Mouse (Mus musculus) midbrain, embryonic 10.5 days (tissue): ENCODE results near the gene Trmu. TPM values are rescaled to one million over a fixed set of nuclear protein-coding genes. Genes with fewer than 3 reads are reported as not detected.

Experiments
- DNase-seq: peaks from one replicate; pipeline ENCODE4 v3.0.0-alpha.2; 2017; ENCODE audit warnings: low spot score
- H3K27ac ChIP-seq: fragments of 300-500 bp; sonication (generic); replicated peaks from 2 replicates; pipeline ENCODE4 v1.5.1; 2016; ENCODE audit warnings: mild to moderate bottlenecking
- H3K27me3 ChIP-seq: fragments of 300-500 bp; sonication (generic); 2 replicates; pipeline ENCODE4 v1.6.1; 2016; ENCODE audit warnings: low read depth, mild to moderate bottlenecking; ENCODE audit not compliant: poor library complexity, severe bottlenecking
- H3K36me3 ChIP-seq: fragments of 300-500 bp; sonication (generic); 2 replicates; pipeline ENCODE4 v1.6.1; 2016; ENCODE audit warnings: mild to moderate bottlenecking, moderate library complexity
- H3K4me1 ChIP-seq: fragments of 300-500 bp; sonication (generic); 2 replicates; pipeline ENCODE4 v1.6.1; 2016
- H3K4me3 ChIP-seq: fragments of 300-500 bp; sonication (generic); 2 replicates; pipeline ENCODE4 v1.5.1; 2016; ENCODE audit warnings: mild to moderate bottlenecking, moderate library complexity
- H3K9me3 ChIP-seq: fragments of 300-500 bp; sonication (generic); replicated peaks from 2 replicates; pipeline ENCODE4 v1.6.1; 2016; ENCODE audit warnings: mild to moderate bottlenecking
- WGBS: fragments of 180-500 bp; shearing (Covaris S2); methylation state at CpG from one replicate; pipeline ENCODE4 v1.1.7; 2016; 5-methylcytosine and 5-hydroxymethylcytosine counted together
- polyA plus RNA-seq: library from polyadenylated mRNA; unstranded; fragments of >200 nt; fragmentation: Nextera tagmentation; extraction: Ambion mirVana; gene quantifications from 2 replicates; pipeline ENCODE4 v1.2.1, GENCODE M21; 2016

Gene Trmu
- polyA plus RNA-seq = 36.3 and 39.5 TPM in 2 replicates

DNA sequence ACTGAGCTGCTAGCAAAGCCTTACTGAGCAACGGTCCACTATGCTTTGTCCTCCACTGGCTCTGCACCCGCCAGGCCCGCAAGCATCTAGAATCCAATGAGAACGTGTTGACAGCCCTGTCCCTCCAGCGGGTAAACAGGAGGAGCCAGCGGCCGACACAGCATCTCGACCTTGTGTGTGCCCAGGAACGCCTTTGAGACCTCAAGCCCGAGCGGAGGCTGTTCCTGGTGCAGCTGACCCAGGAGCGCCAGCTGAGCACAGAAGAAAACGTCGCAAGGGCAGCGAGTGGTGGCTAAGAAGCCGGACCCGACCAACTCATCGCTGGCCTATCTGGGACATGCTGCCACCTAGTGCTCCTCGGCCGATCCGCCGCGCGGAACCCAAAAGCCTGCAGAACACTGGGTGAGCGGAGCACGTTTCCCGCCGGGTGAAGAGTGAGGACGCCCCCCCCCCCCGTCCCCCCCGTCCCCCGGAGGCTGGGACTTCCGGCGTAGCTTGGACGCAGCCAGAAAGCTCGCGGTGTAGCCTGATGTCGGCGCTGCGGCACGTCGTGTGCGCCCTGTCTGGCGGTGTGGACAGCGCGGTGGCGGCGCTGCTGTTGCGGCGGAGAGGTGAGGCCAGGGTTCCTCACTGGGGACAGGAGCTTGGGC is at the start of gene Trmu:
Trmu (plus strand) TSS at position 465 of the 650 bp plus-strand sequence.
- Histone ChIP-seq H3K36me3 (peaks cover 56% of the 10 kb centered on the region), H3K27me3 (no peaks in the 10 kb centered on the region), H3K9me3 (no peaks in the 10 kb centered on the region), H3K4me3 (peak within 1 kb of the TSS; percentile 66), H3K4me1 (peaks cover 23% of the 10 kb centered on the region), H3K27ac (peak within 1 kb of the TSS; percentile 91)
- WGBS = 1% methylated on average over 50 of the region's 50 CpGs
- DNase-seq = peak; percentile 97

DNA sequence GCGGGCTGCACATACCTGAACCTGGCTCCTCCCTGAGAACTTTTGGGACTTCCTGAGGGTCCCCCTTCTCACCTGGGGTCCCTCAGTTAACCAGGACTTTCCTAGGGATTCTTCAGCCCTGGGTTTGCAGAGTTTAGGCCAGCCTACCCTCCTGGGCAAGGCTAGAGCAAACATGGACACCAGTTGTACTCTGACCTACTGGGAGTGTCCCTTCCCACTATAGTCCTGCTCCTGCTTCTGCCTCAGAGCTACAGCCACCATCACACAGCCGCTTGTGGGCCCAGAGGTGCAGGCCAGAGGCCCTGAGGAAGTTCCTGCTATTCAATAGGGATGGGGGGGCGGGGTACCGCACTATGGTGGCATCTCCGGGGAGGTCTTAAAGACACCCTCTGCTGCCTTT is 49.6 kb upstream of the Trmu start:
- Histone ChIP-seq H3K36me3 (no peaks in the 10 kb centered on the region), H3K4me3 (no peak overlapping the region), H3K9me3 (no peaks in the 10 kb centered on the region), H3K27me3 (no peaks in the 10 kb centered on the region), H3K27ac (no peak overlapping the region), H3K4me1 (peaks cover 14% of the 10 kb centered on the region)
- DNase-seq = no peak
- WGBS = 70% methylated on average over 5 of the region's 5 CpGs

DNA sequence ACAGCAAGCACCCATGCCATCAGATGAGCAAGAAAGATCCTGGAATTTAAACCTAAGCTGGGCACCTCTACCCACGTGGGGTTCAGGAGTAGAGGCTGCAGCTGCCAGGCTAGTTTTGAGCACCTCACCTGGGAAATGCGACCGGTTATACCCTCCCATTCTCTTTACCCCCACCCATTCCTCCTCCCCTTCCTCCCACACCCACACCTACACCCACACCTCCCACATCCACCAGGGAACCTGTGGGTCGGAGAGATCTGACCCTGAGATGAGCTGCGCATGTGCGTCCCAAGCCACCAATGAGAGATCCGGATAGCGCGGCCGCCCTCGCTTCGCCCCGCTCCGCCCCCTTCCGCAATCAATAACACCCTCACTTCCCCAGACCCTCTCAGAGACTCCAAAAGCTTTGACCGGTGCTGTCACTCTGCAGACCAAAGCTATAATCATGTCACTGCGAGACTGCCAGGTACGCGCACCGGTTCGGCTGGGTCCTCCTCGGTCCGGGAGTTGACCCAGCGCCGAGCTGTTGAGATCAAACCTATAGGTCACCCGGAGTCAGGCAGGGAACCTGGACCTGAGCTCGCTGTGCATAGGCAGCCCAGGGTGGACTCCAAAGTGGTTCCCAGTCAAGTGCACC is 47.0 kb upstream of the Trmu start, which contains the start of gene Ttc38:
Ttc38 (plus strand) TSS at position 353 of the 637 bp plus-strand sequence.
- peak within 1 kb of the TSS; percentile 78 for H3K27ac ChIP-seq

DNA sequence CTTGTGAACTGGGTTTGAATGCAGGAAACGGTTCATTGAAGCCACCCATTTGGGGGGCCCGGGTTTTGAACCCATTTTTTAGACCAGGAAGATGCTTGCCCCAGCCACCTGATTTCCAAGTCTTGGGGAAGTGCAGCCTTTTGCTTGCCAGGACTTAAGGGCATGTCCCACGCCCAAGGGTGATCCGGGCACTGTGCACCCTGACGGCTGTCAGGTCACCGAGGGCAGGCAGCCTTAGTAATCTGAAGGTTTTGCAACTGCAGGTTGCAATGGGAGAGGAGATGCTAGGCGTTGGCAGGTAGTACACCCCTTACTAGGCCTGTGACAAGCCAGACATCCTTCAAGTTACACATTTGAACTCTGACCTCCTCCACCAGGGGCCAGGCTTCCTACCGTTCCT is 46.5 kb upstream of the Trmu start:
- H3K27ac ChIP-seq = peak overlapping the region; percentile 78; the same call in 1 of the 2 replicates
- WGBS = 51% methylated on average over 8 of the region's 8 CpGs
- DNase-seq = no peak

More for the DNA sequence above, 47.0 kb upstream of the Trmu start, which contains the start of gene Ttc38:
- H3K9me3 ChIP-seq = 0 out of 2 replicates have a peak, but pooled peaks cover 4% of the 10 kb centered on the region
- no peaks in the 10 kb centered on the region for H3K36me3 ChIP-seq
- H3K27me3 ChIP-seq = no peaks in the 10 kb centered on the region
- H3K4me3 ChIP-seq = peak within 1 kb of the TSS; percentile 64
- DNase-seq = peak; percentile 78
- H3K4me1 ChIP-seq = peaks cover 14% of the 10 kb centered on the region
- 2% methylated on average over 27 of the region's 27 CpGs for WGBS

DNA sequence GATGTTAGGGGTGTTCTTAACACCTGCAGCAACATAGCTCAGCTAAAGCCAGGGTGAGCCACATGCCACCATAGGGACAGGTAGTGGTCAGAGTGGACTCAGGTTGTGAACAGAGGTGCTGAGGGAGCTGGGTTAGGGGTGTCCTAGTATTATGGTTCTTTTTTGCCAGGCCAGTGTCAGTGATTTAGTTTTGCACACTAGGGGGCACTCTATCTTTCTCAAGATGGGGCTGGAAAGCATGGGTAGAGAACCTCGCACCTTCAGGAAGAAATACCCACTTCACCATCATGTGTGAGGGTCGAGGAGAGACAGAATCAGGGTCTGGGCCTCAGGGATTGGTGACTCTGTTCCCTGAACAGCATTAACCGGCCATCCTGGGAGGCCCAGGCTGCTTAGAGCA is 43.8 kb upstream of the Trmu start:
- DNase-seq = no peak
- Histone ChIP-seq H3K36me3 (no peaks in the 10 kb centered on the region), H3K27me3 (no peaks in the 10 kb centered on the region), H3K4me1 (peaks cover 14% of the 10 kb centered on the region), H3K27ac (no peak overlapping the region), H3K9me3 (0 out of 2 replicates have a peak, but pooled peaks cover 4% of the 10 kb centered on the region), H3K4me3 (no peak overlapping the region)
- WGBS = 74% methylated on average over 3 of the region's 3 CpGs

More for the DNA sequence above, 46.5 kb upstream of the Trmu start:
- Histone ChIP-seq H3K27me3 (no peaks in the 10 kb centered on the region), H3K9me3 (0 out of 2 replicates have a peak, but pooled peaks cover 4% of the 10 kb centered on the region), H3K4me1 (peaks cover 14% of the 10 kb centered on the region), H3K4me3 (peak overlapping the region; percentile 64), H3K36me3 (no peaks in the 10 kb centered on the region)

DNA sequence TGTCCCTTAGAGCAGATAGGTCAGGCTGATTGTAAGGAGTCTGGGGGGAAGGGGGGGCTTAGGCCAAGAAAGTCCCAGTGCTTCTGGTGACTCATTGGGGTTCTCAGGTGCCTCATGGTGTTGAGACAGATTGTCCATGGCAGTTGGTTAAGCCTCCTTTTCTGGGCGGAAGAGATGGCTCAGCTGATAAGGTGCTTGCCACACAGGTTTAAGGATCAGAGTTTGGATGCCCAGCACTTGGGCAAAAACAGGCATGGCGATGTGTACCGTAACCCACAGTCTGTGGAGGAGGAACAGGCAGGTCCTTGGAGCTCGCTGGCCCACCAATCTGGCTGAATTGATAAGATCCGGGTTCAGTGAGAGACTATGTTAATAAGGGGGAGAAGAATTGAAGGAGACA is 42.2 kb upstream of the Trmu start:
- no peaks in the 10 kb centered on the region for H3K36me3 ChIP-seq
- 0 out of 2 replicates have a peak, but pooled peaks cover 4% of the 10 kb centered on the region for H3K9me3 ChIP-seq
- no peak overlapping the region for H3K4me3 ChIP-seq
- H3K27ac ChIP-seq = no peak overlapping the region
- 90% methylated on average over 5 of the region's 5 CpGs for WGBS
- H3K4me1 ChIP-seq = peaks cover 16% of the 10 kb centered on the region
- no peaks in the 10 kb centered on the region for H3K27me3 ChIP-seq
- DNase-seq = no peak

DNA sequence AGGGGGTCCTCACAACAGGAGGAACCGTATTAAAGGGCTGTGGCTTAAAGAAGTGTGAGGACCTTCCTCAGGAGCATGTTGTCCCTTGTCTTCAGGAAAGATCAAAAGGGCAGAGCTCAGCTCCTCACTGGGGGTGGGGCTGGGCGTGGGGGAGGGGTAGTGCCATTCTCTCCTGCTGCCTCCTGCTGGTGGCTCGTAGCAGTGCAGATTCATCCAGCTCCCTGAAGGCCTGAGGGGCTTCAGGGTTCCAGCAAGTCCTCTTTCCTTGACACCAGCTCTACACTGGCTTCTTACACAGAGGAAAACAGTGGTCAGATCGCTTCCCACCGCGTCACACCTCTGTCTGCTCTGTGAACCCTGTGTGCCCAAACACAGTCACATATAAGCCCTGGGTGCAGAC is 38.1 kb upstream of the Trmu start:
- Histone ChIP-seq H3K4me3 (no peak overlapping the region), H3K4me1 (peaks cover 7% of the 10 kb centered on the region), H3K27me3 (no peaks in the 10 kb centered on the region), H3K27ac (0 out of 2 replicates have a peak overlapping the region, but pooled peaks have one; percentile 3), H3K36me3 (no peaks in the 10 kb centered on the region), H3K9me3 (0 out of 2 replicates have a peak, but pooled peaks cover 1% of the 10 kb centered on the region)
- peak; percentile 55 for DNase-seq
- WGBS = 37% methylated on average over 6 of the region's 6 CpGs

DNA sequence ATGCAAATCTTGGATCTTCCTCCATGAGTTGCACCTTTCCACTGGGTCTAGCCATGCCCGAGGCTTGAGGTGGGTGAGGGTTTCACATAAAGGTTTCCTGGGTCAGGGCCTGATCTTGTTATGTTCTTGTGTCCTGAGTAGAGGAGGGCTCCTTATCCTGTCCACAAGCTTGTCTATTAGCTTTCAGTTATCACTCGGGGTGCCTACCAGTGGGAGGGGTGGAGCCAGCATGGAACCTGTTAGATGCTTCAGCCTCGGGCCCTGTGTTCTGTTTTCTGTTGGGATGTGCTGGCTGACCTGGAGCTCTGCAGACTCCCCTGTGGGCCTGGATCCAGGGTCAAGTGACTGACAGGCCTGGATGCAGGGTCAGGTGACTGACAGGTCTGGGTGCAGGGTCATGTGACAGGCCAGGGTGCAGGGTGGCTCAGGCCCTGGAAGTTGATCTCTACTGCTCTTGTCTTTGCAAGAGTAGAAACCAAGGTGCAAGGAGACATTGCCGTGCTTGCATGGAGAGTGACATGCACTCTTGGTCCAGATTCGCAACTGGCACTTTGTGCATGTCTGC is 37.2 kb upstream of the Trmu start:
- WGBS = 83% methylated on average over 5 of the region's 5 CpGs
- Histone ChIP-seq H3K4me1 (peaks cover 7% of the 10 kb centered on the region), H3K4me3 (no peak overlapping the region), H3K27me3 (no peaks in the 10 kb centered on the region), H3K36me3 (no peaks in the 10 kb centered on the region), H3K9me3 (no peaks in the 10 kb centered on the region), H3K27ac (no peak overlapping the region)
- DNase-seq = no peak

DNA sequence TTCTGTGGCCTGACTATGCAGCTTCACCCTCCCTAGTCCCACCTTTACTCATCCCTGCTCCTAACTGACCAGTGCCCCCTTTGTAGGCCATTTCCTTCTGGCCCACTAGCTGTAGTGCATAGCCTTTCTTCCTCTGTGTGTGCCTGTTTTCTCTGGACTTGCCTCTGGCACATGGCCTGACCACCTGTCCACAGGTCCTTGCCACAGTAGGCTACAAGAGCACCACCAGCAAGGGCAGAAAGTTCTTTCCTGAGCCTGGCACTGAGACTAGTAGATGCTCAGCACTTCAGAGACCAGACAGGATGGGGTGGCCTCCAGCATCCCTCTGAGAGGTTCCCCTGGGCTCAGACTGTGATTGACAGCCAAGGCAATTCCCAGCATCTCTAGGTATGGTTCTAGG is 34.0 kb upstream of the Trmu start:
- H3K27me3 ChIP-seq = no peaks in the 10 kb centered on the region
- H3K36me3 ChIP-seq = no peaks in the 10 kb centered on the region
- H3K27ac ChIP-seq = no peak overlapping the region
- DNase-seq = no peak
- no peak overlapping the region for H3K4me3 ChIP-seq
- H3K4me1 ChIP-seq = peaks cover 7% of the 10 kb centered on the region
- no peaks in the 10 kb centered on the region for H3K9me3 ChIP-seq

DNA sequence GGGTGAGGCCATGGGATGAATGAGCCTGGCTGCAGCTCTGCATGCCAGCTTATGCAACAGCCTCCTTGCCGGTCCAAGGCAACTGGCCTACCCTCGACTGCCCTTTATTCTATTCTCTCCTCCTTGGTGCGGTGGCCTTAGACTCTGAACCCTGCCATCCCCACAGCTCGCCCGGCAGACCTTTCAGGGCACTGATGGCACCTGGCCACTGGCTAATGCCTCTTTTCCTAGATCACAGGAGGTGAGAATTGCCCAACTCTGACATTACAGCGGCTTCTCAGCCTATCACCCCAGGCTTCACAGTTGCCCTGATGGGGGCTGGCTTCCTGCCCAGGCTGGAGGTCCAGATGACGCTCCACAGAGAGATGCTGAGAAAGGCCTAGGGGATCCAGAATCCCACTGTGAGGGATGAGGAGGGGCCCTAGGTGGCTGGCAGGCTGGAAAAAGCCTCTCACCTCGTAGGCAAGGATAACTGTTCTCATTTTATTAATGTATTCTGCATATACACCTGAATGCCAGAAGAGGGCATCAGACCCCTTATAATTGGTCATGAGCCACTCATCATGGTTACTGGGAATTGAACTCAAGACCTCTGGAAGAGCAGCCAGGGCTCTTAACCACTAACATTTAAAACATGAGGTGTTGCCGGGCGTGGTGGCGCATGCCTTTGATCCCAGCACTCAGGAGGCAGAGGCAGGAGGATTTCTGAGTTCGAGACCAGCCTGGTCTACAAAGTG is 27.3 kb upstream of the Trmu start:
- 81% methylated on average over 12 of the region's 12 CpGs for WGBS
- Histone ChIP-seq H3K27ac (no peak overlapping the region), H3K4me1 (no peaks in the 10 kb centered on the region), H3K27me3 (no peaks in the 10 kb centered on the region), H3K4me3 (no peak overlapping the region), H3K36me3 (no peaks in the 10 kb centered on the region), H3K9me3 (no peaks in the 10 kb centered on the region)
- DNase-seq = no peak

DNA sequence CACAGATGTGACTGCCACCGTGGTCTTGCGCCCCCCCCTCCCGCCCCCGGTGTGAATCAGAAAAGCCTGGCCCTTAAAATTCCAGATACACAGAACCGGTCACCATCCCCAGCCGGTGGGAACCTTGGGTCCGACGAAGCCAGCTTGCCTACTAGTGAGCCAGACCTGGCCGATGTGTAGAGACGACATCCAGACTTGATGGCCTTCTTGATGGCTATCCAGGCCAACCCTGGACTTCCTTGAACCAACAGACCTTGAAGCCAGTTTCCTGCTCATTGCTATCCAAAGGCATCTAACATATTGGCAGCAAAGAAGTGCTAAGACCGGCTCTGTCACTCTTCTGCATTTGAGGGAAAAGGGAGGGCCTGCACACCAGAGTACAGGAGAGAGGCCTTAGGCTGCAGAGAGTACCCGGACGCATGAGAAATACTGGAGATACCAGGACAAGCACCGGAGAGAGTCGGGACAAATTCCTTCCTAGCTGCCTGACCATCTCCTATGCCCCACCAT is 20.1 kb upstream of the Trmu start:
- peaks cover 27% of the 10 kb centered on the region for H3K4me1 ChIP-seq
- no peak for DNase-seq
- WGBS = 12% methylated on average over 15 of the region's 15 CpGs
- no peaks in the 10 kb centered on the region for H3K9me3 ChIP-seq
- H3K4me3 ChIP-seq = peak overlapping the region; percentile 93
- peaks cover 28% of the 10 kb centered on the region for H3K36me3 ChIP-seq
- H3K27me3 ChIP-seq = no peaks in the 10 kb centered on the region
- H3K27ac ChIP-seq = peak overlapping the region; percentile 94

DNA sequence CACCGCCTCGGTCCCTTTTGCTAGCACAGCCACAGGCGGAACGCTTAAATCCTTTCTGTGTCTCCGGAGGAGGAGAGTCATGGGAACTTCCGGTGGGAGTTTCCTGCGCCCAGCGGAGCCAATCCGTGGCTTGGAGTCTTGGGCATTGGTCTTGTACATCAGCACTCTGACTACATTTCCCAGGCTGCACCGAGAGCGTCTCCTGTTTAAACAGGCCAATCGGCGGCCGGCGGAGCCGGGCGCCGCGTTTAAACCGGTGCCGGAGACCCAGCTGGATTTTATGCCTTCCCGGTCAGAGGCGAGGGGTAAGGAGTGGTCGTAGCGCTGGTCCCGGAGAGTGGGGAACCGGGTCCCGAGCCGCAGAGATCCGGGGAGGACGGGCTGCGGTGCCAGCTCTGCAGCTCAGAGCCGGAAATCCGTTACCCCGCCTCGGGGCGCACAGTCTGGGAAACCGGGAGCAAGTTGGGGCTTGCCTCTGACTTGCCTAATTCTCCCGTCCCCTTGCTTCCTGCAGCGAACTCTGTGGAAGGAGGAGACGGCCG is 19.6 kb upstream of the Trmu start, which contains the start of gene Gtse1:
Gtse1 (plus strand) TSS at position 256 of the 542 bp plus-strand sequence.
- Histone ChIP-seq H3K9me3 (no peaks in the 10 kb centered on the region), H3K36me3 (peaks cover 33% of the 10 kb centered on the region), H3K27me3 (no peaks in the 10 kb centered on the region), H3K27ac (peak within 1 kb of the TSS; percentile 94), H3K4me1 (peaks cover 27% of the 10 kb centered on the region), H3K4me3 (peak within 1 kb of the TSS; percentile 93)
- DNase-seq = peak; percentile 95
- under 1% methylated on average over 42 of the region's 42 CpGs for WGBS
